ENCODE assay signal across 25 mouse cellular contexts in genomic region chr8:84211881-84212563, GRCm38 (mm10). TPM values are rescaled to one million over a fixed set of nuclear protein-coding genes. Genes with fewer than 3 reads are reported as not detected.
"Had no signal": no experiment of that assay in that cellular context is flagged by ENCODE, and none has a peak within 500 bp of the region (broad histone marks: within the 10 kb centered on the region; RNA-seq: fewer than 3 reads in every experiment).

No protein-coding gene starts in this region.

- H3K4me3 ChIP-seq: heart, adult 2 months; heart, embryonic 13.5 days; heart, embryonic 15.5 days; hindbrain, embryonic 10.5 days; hindbrain, embryonic 12.5 days; intestine, embryonic 15.5 days; layer of hippocampus, adult 2 months; left cerebral cortex, adult 2 months; limb, embryonic 12.5 days; liver, embryonic 12.5 days had no signal

- H3K4me2 ChIP-seq: heart, embryonic 11.5 days; heart, embryonic 13.5 days; heart, embryonic 15.5 days; hindbrain, embryonic 12.5 days; hindbrain, embryonic 14.5 days; intestine, embryonic 15.5 days; limb, embryonic 12.5 days; liver, embryonic 12.5 days had no signal

- ATAC-seq: hindbrain, embryonic 16.5 days; inflammation-experienced regulatory T-cells, adult 6 months; intestine, embryonic 15.5 days; intestine, postnatal 0 days; liver, embryonic 12.5 days had no signal

- H3K9me3 ChIP-seq: heart, embryonic 13.5 days; heart, embryonic 15.5 days; hindbrain, embryonic 10.5 days; hindbrain, embryonic 12.5 days; intestine, embryonic 15.5 days; limb, embryonic 12.5 days; liver, embryonic 12.5 days had no signal

- H3K27me3 ChIP-seq: heart, embryonic 13.5 days; heart, embryonic 15.5 days; hindbrain, embryonic 12.5 days; intestine, embryonic 15.5 days; limb, embryonic 12.5 days; liver, embryonic 12.5 days had no signal

- H3K27ac ChIP-seq: hindbrain, embryonic 10.5 days; hindbrain, embryonic 14.5 days; intestine, embryonic 15.5 days; layer of hippocampus, adult 2 months; left cerebral cortex, adult 2 months; limb, embryonic 12.5 days; liver, embryonic 12.5 days; liver, embryonic 14.5 days had no signal

- H3K9ac ChIP-seq: heart, embryonic 15.5 days; hindbrain, embryonic 12.5 days; hindbrain, embryonic 14.5 days; intestine, embryonic 15.5 days; limb, embryonic 12.5 days; liver, embryonic 12.5 days; liver, embryonic 14.5 days had no signal

- DNase-seq: gastrocnemius, postnatal 25 days; heart, adult 2 months; heart, postnatal 36 days; kidney, adult 18-20 months; kidney, adult 8-10 months; kidney, postnatal 10 days; kidney, postnatal 4 days; left cerebral cortex, postnatal 4 days had no signal

RNA-seq across cellular contexts. Expression of gene Nanos3, which starts 27.0 kb away (rescaled TPM):
- total RNA-seq: gastrocnemius, adult 8-10 months; gastrocnemius, postnatal 25 days; liver, adult 2 months had no signal
- polyA plus RNA-seq: inflammation-experienced regulatory T-cells, adult 6 months; liver, adult 2 months had no signal
